Mouse (Mus musculus): ENCODE data around the gene Gstp2.
"Not testable (repeated sequence)": the region's sequence is repeated elsewhere in the genome, so short reads cannot be mapped to it uniquely, and the experiment has no call there.

Gstp2 gene

GRCm38 (mm10) chr19:4070311-4070710 is 24.5 kb upstream of the Gstp2 start:
- DNase-seq (ENCODE audit: low spot score), result no peak

GRCm38 (mm10) chr19:4068717-4069410 is 23.0 kb upstream of the Gstp2 start:
- no peak for DNase-seq (ENCODE audit: low spot score)

GRCm38 (mm10) chr19:4068242-4068641 is 22.4 kb upstream of the Gstp2 start:
- DNase-seq (ENCODE audit: low spot score), result not testable (repeated sequence)

- no peak for DNase-seq (ENCODE audit: low spot score)
These were observed 21.1 kb upstream of the Gstp2 start for GRCm38 (mm10) chr19:4066877-4067276.

DNA sequence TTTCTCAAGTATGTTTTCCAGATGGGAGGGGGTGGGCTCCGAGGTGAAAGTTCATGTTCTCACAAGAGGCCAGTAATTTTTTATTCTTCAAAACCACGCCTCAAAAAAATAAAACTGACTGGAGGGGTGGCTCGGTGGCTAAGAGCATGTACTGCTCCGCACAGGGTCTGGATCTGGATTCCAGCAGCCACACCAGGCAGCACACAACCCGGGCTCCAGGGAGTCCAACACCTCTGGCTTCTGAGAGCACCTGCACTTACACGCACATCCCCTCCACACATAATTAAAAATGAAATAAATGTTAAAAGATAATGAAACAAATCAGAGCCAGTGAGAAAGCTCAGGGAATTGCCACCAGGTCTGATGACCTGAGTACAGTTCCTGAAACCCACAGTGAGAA is 20.5 kb upstream of the Gstp2 start:
- no peak for DNase-seq (ENCODE audit: low spot score)

GRCm38 (mm10) chr19:4064501-4064900 is 18.7 kb upstream of the Gstp2 start:
- not testable (repeated sequence) for DNase-seq (ENCODE audit: low spot score)

DNA sequence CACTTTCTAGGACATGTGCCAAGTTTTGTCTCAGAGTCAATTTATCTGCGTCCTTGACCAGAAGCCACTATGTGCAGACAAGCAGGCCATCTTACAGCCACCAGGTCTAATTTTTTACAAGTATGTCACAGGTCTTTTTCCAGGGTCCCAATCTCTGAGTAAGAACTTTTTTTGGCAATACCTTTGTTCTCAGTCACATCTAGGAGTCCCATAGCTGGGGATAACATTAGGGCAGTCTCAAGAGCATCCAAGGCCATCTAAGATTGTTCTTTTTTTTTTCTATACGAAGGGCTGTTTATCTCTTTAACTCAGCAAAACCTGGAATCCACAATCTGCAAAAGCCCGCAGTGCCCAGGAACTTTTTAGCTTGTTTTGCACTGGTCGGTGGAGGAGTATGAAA is 17.5 kb upstream of the Gstp2 start:
- DNase-seq (ENCODE audit: low spot score), result not testable (repeated sequence)

DNA sequence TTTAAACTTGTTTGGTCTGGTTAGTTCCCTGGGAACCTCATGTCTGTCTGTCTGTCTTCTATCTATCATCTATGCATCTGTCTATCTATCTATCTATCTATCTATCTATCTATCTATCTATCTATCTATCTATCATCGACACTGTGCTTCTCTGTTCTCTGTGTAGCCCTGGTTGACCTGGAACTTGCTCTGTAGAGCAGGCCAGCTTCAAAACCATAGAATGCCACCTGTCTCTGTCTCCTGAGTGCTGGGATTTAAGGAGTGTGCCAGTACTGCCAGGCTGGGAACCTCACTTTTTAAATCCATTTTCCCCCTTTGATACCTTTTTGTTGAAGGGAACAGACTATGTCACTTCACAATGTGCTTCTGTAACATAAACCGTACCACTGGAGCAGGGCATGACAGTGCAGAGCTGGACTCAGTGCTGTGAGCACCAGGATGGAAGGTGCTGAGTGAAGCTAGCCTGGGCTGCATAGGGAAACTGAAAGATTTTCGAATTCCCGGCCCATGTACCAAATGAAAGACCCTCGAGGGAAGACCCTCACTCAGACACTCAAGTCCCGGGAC is 15.2 kb upstream of the Gstp2 start:
- DNase-seq (ENCODE audit: low spot score), result no peak

GRCm38 (mm10) chr19:4060044-4060898 is 14.4 kb upstream of the Gstp2 start:
- DNase-seq (ENCODE audit: low spot score), result not testable (repeated sequence)

DNA sequence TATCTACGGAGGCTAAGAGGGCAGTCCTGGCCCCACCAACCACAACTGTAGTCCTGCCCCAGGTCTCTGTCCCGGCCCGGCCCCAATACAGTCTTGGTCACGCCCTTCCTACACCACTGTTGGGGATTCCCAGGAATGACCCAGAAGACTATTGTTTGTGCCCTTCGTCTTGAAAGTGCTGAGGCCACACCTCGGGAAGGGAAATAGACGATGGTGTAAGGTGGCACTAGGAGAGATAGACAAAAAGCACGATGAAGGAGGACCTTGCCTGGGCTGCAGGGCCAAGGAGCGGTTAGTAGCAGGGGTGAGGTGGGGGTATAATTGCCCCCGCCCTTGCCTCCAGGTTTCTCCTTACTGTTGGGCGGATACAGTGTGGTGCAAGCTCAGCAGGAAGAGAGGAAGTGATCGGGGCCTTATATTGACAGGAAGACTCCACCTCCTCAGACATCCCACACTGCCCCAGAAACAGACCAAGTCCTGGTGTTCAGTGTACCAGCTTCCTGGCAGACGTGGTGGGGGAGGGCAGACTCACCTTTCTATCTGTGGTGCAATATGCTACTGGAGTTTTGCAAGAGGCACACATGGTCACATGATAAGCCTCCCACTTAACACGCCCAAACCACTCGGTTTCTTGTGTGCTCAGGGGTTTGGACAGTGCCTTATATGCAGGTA is 13.4 kb upstream of the Gstp2 start, which contains the start of gene Gstp3:
Gstp3 (minus strand) TSS at position 501 of the 672 bp plus-strand sequence.
- no peak for DNase-seq (ENCODE audit: low spot score)

DNA sequence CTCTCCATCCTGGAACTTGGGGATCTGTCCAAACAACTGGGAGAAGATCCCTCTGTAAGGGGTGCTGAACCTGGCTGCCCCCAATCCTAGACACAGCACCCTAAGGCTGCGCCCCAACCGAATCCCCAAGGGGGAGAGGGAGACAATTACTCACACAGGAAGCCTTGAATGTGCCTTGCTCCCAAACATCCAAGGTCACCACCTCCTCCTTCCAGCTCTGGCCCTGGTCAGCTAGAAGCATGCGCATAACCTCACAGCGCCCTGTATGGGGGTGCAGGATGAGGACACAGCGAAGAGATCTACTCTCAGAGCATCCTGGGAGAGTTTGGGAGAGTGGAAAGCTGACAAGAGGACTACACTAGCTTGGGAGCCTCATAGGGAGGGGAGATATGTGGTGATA is 12.8 kb upstream of the Gstp2 start:
- no peak for DNase-seq (ENCODE audit: low spot score)

DNA sequence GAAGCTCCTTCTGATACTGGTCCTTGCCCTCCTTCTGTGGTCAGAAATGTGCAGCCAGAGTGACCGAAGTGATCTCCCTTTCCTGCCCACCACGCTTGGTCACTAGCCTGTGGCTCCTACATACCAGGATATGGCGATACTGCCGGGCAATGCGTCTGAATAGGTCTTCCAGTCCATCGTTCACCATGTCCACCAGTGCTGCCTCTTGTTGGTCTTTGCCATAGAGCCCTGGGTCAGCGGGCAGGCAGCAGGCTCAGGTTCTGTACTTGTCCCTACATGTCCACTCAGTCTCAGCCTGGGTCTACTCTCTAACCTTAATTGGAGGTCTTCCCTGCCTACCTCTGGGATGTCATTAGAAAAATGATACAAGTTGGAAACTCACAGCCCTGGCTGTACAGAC is 12.1 kb upstream of the Gstp2 start:
- no peak for DNase-seq (ENCODE audit: low spot score)

DNA sequence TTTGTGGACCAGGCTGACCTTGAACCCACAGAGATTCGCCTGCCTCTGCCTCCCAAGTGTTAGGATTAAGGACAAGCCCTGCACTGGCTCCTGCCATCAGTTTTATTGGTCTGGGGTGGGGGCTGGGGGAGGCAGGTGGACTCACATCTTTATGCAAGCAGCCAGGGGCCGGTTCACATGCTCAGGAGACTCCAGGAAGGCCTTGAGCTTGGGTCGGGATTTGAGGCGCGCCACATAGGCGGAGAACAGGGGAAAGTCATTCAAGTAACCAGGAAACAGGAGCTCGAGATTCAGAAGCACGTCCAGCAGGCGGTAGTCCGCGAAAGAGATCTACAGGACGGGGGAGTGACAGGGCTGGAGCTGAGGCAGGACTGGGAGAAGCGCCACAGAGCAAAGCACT is 11.6 kb upstream of the Gstp2 start:
- DNase-seq (ENCODE audit: low spot score), result no peak

GRCm38 (mm10) chr19:4056727-4057126 is 10.9 kb upstream of the Gstp2 start:
- DNase-seq (ENCODE audit: low spot score), result no peak

DNA sequence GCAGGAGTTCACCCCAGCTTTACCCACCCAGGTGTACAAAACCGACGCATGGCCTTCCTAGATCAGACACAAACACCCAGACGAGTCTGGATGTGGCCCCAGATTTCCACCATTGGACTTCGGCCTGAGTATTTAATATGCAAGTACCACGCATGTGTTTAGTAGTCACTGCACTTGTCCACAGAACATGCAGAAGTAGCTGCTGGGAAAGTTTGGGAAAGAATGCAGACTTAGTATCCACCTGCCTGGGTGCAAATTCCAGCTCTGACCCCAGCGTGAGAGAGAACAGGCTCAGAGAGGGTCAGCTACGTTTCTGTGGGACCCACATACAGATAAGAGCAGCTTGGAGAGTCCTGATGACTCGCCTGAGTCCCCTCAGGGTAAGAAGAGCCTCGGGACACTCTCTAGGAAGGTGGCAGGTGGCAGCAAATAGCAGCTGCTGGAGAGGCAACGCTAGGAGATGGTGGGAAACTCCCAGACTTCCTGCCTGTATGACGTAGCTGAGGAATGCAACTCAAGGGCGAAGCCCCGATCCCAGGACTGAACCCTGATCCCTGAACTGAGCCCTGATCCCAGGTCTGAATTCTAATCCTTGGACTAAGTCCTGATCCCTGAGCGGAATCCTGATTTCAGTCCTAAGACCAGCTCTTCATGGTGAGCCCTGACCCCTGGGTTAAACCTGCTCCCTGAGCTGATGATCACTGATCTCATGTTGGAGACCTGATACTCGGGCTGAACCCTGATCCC is 10.3 kb upstream of the Gstp2 start:
- no peak for DNase-seq (ENCODE audit: low spot score)

- no peak for DNase-seq (ENCODE audit: low spot score)
These were observed 9.6 kb upstream of the Gstp2 start for GRCm38 (mm10) chr19:4055216-4055946.

- no peak for DNase-seq (ENCODE audit: low spot score)
These were observed 8.8 kb upstream of the Gstp2 start for GRCm38 (mm10) chr19:4054613-4055012.

DNA sequence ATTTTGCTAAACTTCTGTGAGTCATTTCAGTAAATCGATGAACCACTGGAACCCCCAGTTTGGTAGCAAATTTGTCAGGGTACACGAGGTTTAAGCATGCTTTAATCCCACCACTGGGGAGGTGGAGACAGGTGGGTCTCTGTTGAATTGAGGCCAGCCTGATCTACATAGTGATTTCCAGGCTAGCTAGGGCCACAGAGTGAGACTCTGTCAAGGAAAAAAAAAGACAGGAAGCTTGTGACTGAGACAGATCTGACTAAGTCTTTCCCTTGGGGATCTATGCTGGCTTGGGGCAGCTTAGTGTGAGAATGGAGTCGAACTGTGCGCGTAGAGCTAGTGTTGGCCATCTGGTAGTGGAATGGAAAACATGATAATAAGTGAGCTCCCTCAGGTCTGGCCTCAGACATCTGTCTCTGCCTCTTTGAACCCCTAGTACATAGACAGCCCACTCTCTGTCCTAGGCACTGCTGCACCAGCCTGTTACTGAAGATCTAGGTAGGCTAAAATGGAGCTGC is 6.8 kb upstream of the Gstp2 start:
- no peak for DNase-seq (ENCODE audit: low spot score)

GRCm38 (mm10) chr19:4051741-4052515 is 6.1 kb upstream of the Gstp2 start:
- DNase-seq (ENCODE audit: low spot score), result peak; percentile 63

GRCm38 (mm10) chr19:4051016-4051415 is 5.2 kb upstream of the Gstp2 start:
- no peak for DNase-seq (ENCODE audit: low spot score)
